Mouse (Mus musculus) neural tube, postnatal 0 days (tissue): ENCODE data around the gene Ncoa5. TPM values are rescaled to one million over a fixed set of nuclear protein-coding genes. Genes with fewer than 3 reads are reported as not detected.

Source experiments
- polyA plus RNA-seq: library from polyadenylated mRNA; unstranded; fragments of >200 nt; fragmentation: Nextera tagmentation; extraction: Ambion mirVana; gene quantifications from 2 replicates; pipeline ENCODE4 v1.2.1, GENCODE M21; 2015

Gene Ncoa5
- polyA plus RNA-seq, result 39.8 and 51.0 TPM in 2 replicates

DNA sequence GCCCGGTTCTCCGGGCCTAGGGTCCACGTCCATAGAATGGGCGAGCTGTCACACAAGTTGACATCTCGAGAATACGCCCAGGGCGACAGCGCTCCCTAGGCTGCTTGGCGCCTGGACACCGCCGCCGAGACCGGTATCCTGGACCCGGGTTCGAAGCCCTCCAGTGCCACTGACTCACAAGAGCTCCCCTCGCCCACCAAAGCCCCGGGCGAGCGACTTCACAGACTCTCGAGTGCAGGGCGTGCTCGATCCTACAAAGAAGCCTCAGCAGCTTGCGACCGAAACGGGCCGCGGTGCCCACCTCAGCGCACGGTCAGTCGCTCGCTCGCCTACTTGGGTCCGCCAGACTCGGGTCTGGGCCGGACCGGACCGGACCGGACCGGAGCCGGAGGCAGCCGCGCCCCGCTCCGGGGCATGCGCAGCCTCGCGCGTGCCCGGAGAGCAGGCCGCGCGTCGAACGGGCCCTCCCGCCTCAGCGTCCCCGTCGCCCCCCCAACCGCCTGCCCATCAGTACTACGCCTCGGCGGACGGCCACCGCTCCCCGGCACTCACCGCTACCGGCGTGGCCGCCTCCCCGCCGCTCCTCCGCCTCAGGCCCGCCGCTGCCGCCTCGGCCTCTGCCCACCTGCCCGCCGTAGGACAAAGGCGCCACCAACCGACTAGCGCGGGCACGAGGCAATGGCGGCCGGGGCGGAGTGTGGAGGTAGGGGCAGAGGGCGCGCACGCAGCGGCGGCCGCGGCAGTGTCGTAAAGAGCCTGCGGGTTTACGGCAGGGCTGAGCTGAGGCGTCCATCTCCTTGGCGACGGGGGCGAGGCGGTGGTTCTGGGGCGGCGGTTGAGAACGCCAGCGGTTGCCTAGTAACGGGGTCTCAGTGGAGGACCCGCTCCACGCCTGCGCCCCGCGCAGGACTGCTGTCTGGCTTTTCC, at the start of gene Ncoa5:
Ncoa5 (minus strand) TSS at position 737 of the 927 bp plus-strand sequence.

GRCm38 (mm10) chr2:165054888-165055852, 20.5 kb upstream of the Ncoa5 start, which contains the start of gene Cd40:
Gene Cd40 (plus strand): TSS chr2:165055627.

GRCm38 (mm10) chr2:164960716-164961441, 73.8 kb downstream of the Ncoa5 start, which contains the start of gene Slc12a5:
Gene Slc12a5 (plus strand): TSS chr2:164960802.

Other genes with a start within 250 kb of the Ncoa5 start
- gene Snx21, start 249.0 kb downstream of the Ncoa5 start, polyA plus RNA-seq, result 54.9 and 60.8 TPM in 2 replicates
- 23.8 and 27.3 TPM in 2 replicates for gene Acot8, start 230.0 kb downstream of the Ncoa5 start, polyA plus RNA-seq
- gene Zswim3, start 229.8 kb downstream of the Ncoa5 start, polyA plus RNA-seq, result 10.4 and 10.8 TPM in 2 replicates
- gene Zswim1, start 212.2 kb downstream of the Ncoa5 start, polyA plus RNA-seq, result 24.9 and 26.5 TPM in 2 replicates
- gene Spata25, start 206.3 kb downstream of the Ncoa5 start, polyA plus RNA-seq, result 0.27 TPM in 1 of 2 replicates, not detected in the other
- gene Ctsa, start 202.0 kb downstream of the Ncoa5 start, polyA plus RNA-seq, result 101 and 102 TPM in 2 replicates
- 8.1 and 8.5 TPM in 2 replicates for gene Neurl2, start 201.4 kb downstream of the Ncoa5 start, polyA plus RNA-seq
- gene Pltp, start 177.2 kb downstream of the Ncoa5 start, polyA plus RNA-seq, result 134 and 140 TPM in 2 replicates
- gene Pcif1, start 155.6 kb downstream of the Ncoa5 start, polyA plus RNA-seq, result 84.1 and 87.1 TPM in 2 replicates
- 8.1 and 10.7 TPM in 2 replicates for gene Zfp335, start 123.1 kb downstream of the Ncoa5 start, polyA plus RNA-seq
- 9.1 and 14.6 TPM in 2 replicates for gene Mmp9, start 94.1 kb downstream of the Ncoa5 start, polyA plus RNA-seq
- gene Slc12a5, start 74.1 kb downstream of the Ncoa5 start, polyA plus RNA-seq, result 100 and 111 TPM in 2 replicates
- 3.9 and 4.2 TPM in 2 replicates for gene Cd40, start 20.8 kb upstream of the Ncoa5 start, polyA plus RNA-seq
- not detected in 2 replicates for gene 1700025C18Rik, start 55.9 kb upstream of the Ncoa5 start, polyA plus RNA-seq
- gene Cdh22, start 200.0 kb upstream of the Ncoa5 start, polyA plus RNA-seq, result 18.0 and 18.7 TPM in 2 replicates